Mouse (Mus musculus): ENCODE data around the gene Alpl.

- TF ChIP-seq POLR2A (IDR thresholded peaks at IDR 0.05; ENCODE audit: insufficient read length, low read depth) (no peak), MAX (IDR thresholded peaks at IDR 0.05; ENCODE audit: low read depth) (no peak), E2F4 (IDR thresholded peaks at IDR 0.05; ENCODE audit: insufficient read depth) (no peak), TCF12 (IDR thresholded peaks at IDR 0.05; ENCODE audit: insufficient read depth, poor library complexity, severe bottlenecking) (no peak), MYOG (IDR thresholded peaks at IDR 0.05; ENCODE audit: control insufficient read depth in 1 of 3, insufficient read depth in 1 of 3, insufficient read length in 2 of 3, low read depth in 2 of 3) (no peak), TCF3 (IDR thresholded peaks at IDR 0.05; ENCODE audit: insufficient read length, low read depth) (no peak), POLR2AphosphoS2 (IDR thresholded peaks at IDR 0.05; ENCODE audit: insufficient read length, low read depth) (no peak), MYOD1 (IDR thresholded peaks at IDR 0.05; ENCODE audit: control insufficient read depth in 1 of 3, insufficient read length in 2 of 3, low read depth in 2 of 3) (no peak), CEBPB (IDR thresholded peaks at IDR 0.05; ENCODE audit: insufficient read depth, poor library complexity, severe bottlenecking) (no peak), USF1 (IDR thresholded peaks at IDR 0.05; ENCODE audit: low read depth) (no peak), REST (IDR thresholded peaks at IDR 0.05; ENCODE audit: insufficient read depth, insufficient read length) (no peak)
These were observed 100.9 kb downstream of the Alpl start for GRCm38 (mm10) chr4:137695300-137695699.

Measured in myocyte (in vitro differentiated cells).